Mouse (Mus musculus) ES-Bruce4 (cell line): Measurements from ENCODE around the gene Slc46a2.

Source experiments
- CTCF ChIP-seq: IDR thresholded peaks from one replicate; pipeline ENCODE4 v1.8.1; 2011; ENCODE audit warnings: low read depth, low read length
- POLR2A ChIP-seq: IDR thresholded peaks from one replicate; pipeline ENCODE4 v1.8.1; 2011; ENCODE audit warnings: low read length; ENCODE audit not compliant: insufficient read depth

GRCm38 (mm10) chr4:59898521-59898919 lies 16.3 kb downstream of the Slc46a2 start:
- no peak for TF ChIP-seq CTCF
- no peak for TF ChIP-seq POLR2A
